Mouse (Mus musculus): ENCODE results near the gene Daam1. TPM values are rescaled to one million over a fixed set of nuclear protein-coding genes. Genes with fewer than 3 reads are reported as not detected.

The Daam1 gene
- polyA plus RNA-seq, 1 experiment from 2014 or later, result 41.2 TPM

DNA sequence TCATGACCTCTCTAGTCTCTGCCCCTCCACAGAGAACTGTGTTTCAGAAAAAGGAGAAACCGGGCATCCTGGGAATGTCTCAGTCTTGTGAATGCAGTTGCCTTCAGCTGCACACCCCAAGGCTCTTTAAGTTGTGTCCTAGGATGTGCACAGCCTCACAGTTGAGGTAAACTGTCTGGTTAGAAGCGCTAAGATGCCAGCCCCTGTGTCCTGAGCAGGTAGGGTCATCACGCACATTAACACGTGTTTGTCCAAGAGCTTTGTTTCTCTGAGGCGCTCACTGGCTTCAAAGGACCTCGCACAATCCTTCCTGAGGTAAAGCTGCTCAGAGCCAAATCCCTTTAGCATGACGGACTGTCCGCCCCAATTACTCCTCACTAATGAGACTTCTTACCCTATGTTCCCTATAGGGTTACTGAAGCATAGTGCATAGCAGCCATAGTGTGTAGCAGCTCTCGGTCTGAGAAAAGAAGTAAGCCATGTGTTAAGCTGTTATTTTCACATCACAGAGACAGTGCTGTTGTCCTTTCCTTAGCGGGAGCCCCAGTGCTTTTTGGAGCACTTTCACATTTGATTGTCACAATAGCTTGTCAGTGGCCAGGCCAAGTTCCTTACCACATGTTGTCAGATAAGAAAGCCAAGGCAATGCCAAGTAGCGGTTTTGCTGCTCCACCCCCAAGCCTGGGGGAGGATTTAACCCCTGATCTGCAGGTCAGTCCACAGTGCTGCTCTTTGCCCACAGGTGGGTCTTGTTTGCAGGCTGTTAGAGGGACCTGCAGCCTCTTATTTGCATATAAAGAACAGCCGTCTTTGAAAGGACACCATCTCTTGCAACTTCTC lies 147.9 kb downstream of the Daam1 start:
- no peak overlapping the region for H3K9ac ChIP-seq
- 62% methylated on average over 12 of the region's 12 CpGs for WGBS
- peaks cover 90% of the 10 kb centered on the region for H3K36me3 ChIP-seq (replicated peaks; ENCODE audit: control insufficient read depth, insufficient read depth)

DNA sequence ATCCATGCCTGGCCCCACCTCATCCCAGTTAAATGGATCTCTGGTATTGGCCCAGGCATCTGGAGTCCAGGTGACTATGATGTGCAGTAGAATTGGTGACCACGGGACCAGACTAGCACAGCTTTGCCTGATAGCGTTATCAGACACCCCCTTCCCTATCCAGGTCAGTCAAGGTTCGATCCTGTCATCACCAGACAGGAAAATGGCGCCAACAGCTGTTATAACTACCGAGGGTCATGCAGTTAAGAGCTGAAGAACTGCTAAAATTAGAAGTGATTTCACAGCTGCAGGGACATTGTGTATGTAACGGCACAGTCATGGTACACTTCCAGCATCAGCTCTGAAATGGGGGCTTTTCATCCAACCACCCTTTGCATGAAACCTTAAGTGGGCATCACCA lies 149.3 kb downstream of the Daam1 start:
- 89% methylated on average over 6 of the region's 6 CpGs for WGBS
- Histone ChIP-seq H3K27me3 (ENCODE audit: control insufficient read depth, insufficient read depth, low read length) (no peaks in the 10 kb centered on the region), H3K4me1 (replicated peaks; ENCODE audit: control insufficient read depth, insufficient read depth, low read length) (no peaks in the 10 kb centered on the region), H3K27ac (no peak overlapping the region), H3K4me3 (replicated peaks; ENCODE audit: low read length) (no peak overlapping the region), H3K9ac (no peak overlapping the region), H3K4me2 (replicated peaks) (no peak overlapping the region), H3K36me3 (replicated peaks; ENCODE audit: control insufficient read depth, insufficient read depth) (peaks cover 93% of the 10 kb centered on the region), H3K9me3 (ENCODE audit: control insufficient read depth, low read length) (no peaks in the 10 kb centered on the region)
- no peak for DNase-seq (ENCODE audit: low spot score)
- no peak for ATAC-seq (ENCODE audit: low FRiP score)

More for the DNA sequence above, 147.9 kb downstream of the Daam1 start:
- no peaks in the 10 kb centered on the region for H3K9me3 ChIP-seq (ENCODE audit: control insufficient read depth, low read length)
- ATAC-seq (ENCODE audit: low FRiP score), result no peak
- H3K27ac ChIP-seq, result no peak overlapping the region
- no peak overlapping the region for H3K4me2 ChIP-seq (replicated peaks)
- H3K27me3 ChIP-seq (ENCODE audit: control insufficient read depth, insufficient read depth, low read length), result no peaks in the 10 kb centered on the region
- H3K4me3 ChIP-seq (replicated peaks; ENCODE audit: low read length), result no peak overlapping the region
- no peaks in the 10 kb centered on the region for H3K4me1 ChIP-seq (replicated peaks; ENCODE audit: control insufficient read depth, insufficient read depth, low read length)
- DNase-seq (ENCODE audit: low spot score), result no peak

DNA sequence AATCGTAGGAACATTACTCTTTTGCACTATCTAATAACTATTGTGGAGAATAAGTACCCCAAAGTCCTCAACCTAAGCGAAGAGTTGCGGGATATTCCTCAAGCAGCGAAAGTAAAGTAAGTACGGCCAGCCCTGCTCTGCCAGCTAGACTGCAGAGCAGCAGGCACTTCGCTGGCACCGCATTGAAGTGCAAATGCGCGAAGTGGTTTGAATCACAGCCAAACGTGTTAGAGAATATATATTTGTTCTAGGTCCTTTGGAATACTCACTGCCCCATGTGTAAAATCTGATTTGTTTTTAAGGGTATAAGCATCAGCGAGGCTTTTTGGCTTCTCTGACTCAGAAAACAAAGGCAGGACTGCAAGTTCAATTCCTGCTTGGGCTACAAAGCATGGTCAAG lies 149.9 kb downstream of the Daam1 start:
- H3K36me3 ChIP-seq (replicated peaks; ENCODE audit: control insufficient read depth, insufficient read depth), result peaks cover 93% of the 10 kb centered on the region
- H3K27me3 ChIP-seq (ENCODE audit: control insufficient read depth, insufficient read depth, low read length), result no peaks in the 10 kb centered on the region
- DNase-seq (ENCODE audit: low spot score) (no peak), ATAC-seq (ENCODE audit: low FRiP score) (no peak)
- H3K4me2 ChIP-seq (replicated peaks), result no peak overlapping the region
- no peak overlapping the region for H3K4me3 ChIP-seq (replicated peaks; ENCODE audit: low read length)
- no peaks in the 10 kb centered on the region for H3K4me1 ChIP-seq (replicated peaks; ENCODE audit: control insufficient read depth, insufficient read depth, low read length)
- no peak overlapping the region; the same call in 1 of the 2 replicates for H3K27ac ChIP-seq
- 74% methylated on average over 11 of the region's 11 CpGs for WGBS
- no peaks in the 10 kb centered on the region for H3K9me3 ChIP-seq (ENCODE audit: control insufficient read depth, low read length)
- H3K9ac ChIP-seq, result no peak overlapping the region

DNA sequence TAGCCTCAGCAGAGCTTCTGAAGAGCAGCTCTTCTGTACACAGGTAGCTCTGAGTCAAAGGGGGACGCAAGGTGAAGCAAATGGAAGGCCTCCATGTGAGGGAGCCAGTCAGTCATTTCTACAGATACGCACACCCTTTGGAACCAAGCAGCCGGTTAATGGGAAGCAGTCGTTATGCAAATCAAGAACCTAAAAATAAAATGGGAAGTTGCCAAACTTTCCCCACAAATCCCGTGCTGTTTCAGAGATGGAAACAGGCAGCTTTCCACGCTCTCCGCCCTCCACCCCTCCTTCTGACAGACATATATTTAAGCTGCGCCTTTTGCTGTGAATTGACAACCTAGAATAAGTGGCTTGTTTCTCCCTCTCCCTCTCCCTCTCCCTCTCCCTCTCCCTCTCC lies 150.4 kb downstream of the Daam1 start:
- WGBS, result 71% methylated on average over 8 of the region's 8 CpGs
- Histone ChIP-seq H3K27ac (no peak overlapping the region; the same call in 1 of the 2 replicates), H3K36me3 (replicated peaks; ENCODE audit: control insufficient read depth, insufficient read depth) (peaks cover 94% of the 10 kb centered on the region), H3K9ac (no peak overlapping the region), H3K4me1 (replicated peaks; ENCODE audit: control insufficient read depth, insufficient read depth, low read length) (no peaks in the 10 kb centered on the region), H3K9me3 (ENCODE audit: control insufficient read depth, low read length) (no peaks in the 10 kb centered on the region), H3K4me2 (replicated peaks) (no peak overlapping the region), H3K27me3 (ENCODE audit: control insufficient read depth, insufficient read depth, low read length) (no peaks in the 10 kb centered on the region), H3K4me3 (replicated peaks; ENCODE audit: low read length) (no peak overlapping the region)
- ATAC-seq (ENCODE audit: low FRiP score), result no peak
- no peak for DNase-seq (ENCODE audit: low spot score)

DNA sequence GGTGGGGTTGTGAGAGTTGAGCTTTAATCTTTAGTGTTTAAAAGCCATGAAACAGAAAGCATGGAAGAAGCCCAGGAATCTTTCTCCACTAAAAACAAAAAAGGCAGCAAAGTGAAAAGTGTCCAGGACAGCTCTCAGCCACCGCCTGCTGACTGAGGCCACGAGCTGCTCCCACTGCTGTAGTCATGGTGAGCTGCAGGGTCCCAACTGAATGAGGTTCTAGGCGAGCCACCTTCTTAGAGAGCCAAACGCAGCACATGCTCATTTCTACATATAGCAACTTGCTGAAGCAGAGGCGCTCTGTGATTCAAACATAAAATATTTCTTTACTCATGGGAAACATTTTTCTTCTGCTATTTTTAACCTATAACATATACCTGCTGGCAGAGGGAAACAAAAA lies 150.9 kb downstream of the Daam1 start:
- no peak for DNase-seq (ENCODE audit: low spot score)
- Histone ChIP-seq H3K4me2 (replicated peaks) (no peak overlapping the region), H3K4me3 (replicated peaks; ENCODE audit: low read length) (no peak overlapping the region), H3K4me1 (replicated peaks; ENCODE audit: control insufficient read depth, insufficient read depth, low read length) (no peaks in the 10 kb centered on the region), H3K27ac (no peak overlapping the region), H3K27me3 (ENCODE audit: control insufficient read depth, insufficient read depth, low read length) (no peaks in the 10 kb centered on the region), H3K9me3 (ENCODE audit: control insufficient read depth, low read length) (no peaks in the 10 kb centered on the region), H3K9ac (no peak overlapping the region), H3K36me3 (replicated peaks; ENCODE audit: control insufficient read depth, insufficient read depth) (peaks cover 94% of the 10 kb centered on the region)
- ATAC-seq (ENCODE audit: low FRiP score), result no peak
- whole genome bisulfite sequencing, result 78% methylated on average over 5 of the region's 5 CpGs

DNA sequence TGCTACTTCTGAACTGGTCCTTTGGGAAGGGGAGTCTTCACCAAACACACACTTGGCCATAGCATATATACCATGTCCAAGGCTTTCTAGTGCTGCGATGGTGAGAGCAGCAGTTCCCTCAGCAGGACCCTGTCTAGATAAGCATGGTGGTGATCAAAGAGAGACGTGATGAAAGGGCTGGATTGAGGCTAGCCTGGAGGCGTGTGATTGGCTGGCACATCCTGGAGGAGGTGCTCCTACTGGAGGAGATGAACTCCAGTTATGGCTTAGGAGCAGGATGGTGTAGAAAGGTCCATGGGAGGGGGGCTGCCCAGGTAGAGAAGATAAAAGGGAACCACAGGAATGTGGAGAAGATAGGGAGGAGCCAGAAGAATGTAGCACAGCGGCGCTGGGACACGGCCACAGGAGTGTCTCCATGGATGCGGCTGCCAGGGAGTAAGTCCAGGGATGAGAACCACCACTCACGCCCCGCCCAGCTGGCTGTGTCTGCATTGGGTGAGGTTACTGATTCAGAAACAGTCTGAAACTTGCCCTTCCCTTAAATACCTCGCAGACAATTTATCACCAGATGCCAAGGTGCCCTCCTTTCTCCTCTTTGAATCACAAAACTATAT lies 152.3 kb downstream of the Daam1 start:
- H3K4me1 ChIP-seq (replicated peaks; ENCODE audit: control insufficient read depth, insufficient read depth, low read length), result no peaks in the 10 kb centered on the region
- no peak overlapping the region for H3K4me2 ChIP-seq (replicated peaks)
- peaks cover 90% of the 10 kb centered on the region for H3K36me3 ChIP-seq (replicated peaks; ENCODE audit: control insufficient read depth, insufficient read depth)
- DNase-seq (ENCODE audit: low spot score) (no peak), ATAC-seq (ENCODE audit: low FRiP score) (no peak)
- H3K4me3 ChIP-seq (replicated peaks; ENCODE audit: low read length), result no peak overlapping the region
- H3K27ac ChIP-seq, result no peak overlapping the region
- H3K27me3 ChIP-seq (ENCODE audit: control insufficient read depth, insufficient read depth, low read length), result no peaks in the 10 kb centered on the region
- no peak overlapping the region for H3K9ac ChIP-seq
- no peaks in the 10 kb centered on the region for H3K9me3 ChIP-seq (ENCODE audit: control insufficient read depth, low read length)
- WGBS, result 88% methylated on average over 10 of the region's 10 CpGs

DNA sequence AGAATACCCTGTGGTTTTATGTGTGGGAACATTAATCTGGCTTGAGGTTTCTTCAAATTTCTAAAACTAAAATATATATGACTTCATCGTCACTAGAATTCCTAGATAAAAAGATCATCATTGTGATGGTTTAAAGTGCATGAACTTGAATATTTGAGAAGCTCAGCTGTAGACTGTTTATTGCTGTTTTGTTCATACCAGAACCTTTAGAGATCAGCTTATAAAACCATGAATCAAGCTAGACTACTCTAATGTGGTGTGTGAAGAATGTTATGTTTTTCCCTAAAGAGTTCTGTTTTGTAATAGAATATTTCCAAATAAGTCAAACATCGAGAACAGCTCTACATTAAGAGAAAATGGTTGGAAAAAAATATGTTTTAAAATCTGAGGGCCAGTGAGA lies 156.3 kb downstream of the Daam1 start:
- Histone ChIP-seq H3K4me3 (replicated peaks; ENCODE audit: low read length) (no peak overlapping the region), H3K4me2 (replicated peaks) (no peak overlapping the region), H3K36me3 (replicated peaks; ENCODE audit: control insufficient read depth, insufficient read depth) (peaks cover 93% of the 10 kb centered on the region), H3K27me3 (ENCODE audit: control insufficient read depth, insufficient read depth, low read length) (no peaks in the 10 kb centered on the region), H3K27ac (no peak overlapping the region), H3K4me1 (replicated peaks; ENCODE audit: control insufficient read depth, insufficient read depth, low read length) (no peaks in the 10 kb centered on the region), H3K9me3 (ENCODE audit: control insufficient read depth, low read length) (no peaks in the 10 kb centered on the region), H3K9ac (no peak overlapping the region)
- ATAC-seq (ENCODE audit: low FRiP score) (no peak), DNase-seq (ENCODE audit: low spot score) (no peak)
- 93% methylated on average over 2 of the region's 2 CpGs for WGBS

DNA sequence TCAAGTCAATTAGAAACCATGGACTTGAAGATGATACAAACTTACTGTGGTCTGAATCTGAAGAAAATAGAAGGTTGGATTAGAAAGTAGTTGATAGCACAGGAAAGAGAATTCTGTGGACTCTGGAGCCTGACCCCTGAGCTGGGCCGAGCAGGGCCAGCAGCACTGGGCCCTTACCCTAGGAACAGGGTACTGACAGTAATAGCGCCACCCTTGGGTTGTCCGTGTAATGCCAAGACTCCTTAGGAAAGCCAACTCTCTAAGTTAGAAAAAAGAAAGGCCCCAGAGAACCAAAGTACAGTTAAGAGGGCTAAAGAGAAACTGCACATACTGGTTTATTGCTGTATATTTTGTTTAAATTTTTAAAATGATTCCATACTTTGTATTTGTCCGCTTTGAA lies 157.0 kb downstream of the Daam1 start:
- Histone ChIP-seq H3K4me3 (replicated peaks; ENCODE audit: low read length) (no peak overlapping the region), H3K27me3 (ENCODE audit: control insufficient read depth, insufficient read depth, low read length) (no peaks in the 10 kb centered on the region), H3K4me2 (replicated peaks) (no peak overlapping the region), H3K9me3 (ENCODE audit: control insufficient read depth, low read length) (no peaks in the 10 kb centered on the region), H3K36me3 (replicated peaks; ENCODE audit: control insufficient read depth, insufficient read depth) (peaks cover 93% of the 10 kb centered on the region), H3K4me1 (replicated peaks; ENCODE audit: control insufficient read depth, insufficient read depth, low read length) (no peaks in the 10 kb centered on the region), H3K9ac (no peak overlapping the region), H3K27ac (no peak overlapping the region)
- no peak for DNase-seq (ENCODE audit: low spot score)
- WGBS, result 86% methylated on average over 4 of the region's 4 CpGs
- no peak for ATAC-seq (ENCODE audit: low FRiP score)

DNA sequence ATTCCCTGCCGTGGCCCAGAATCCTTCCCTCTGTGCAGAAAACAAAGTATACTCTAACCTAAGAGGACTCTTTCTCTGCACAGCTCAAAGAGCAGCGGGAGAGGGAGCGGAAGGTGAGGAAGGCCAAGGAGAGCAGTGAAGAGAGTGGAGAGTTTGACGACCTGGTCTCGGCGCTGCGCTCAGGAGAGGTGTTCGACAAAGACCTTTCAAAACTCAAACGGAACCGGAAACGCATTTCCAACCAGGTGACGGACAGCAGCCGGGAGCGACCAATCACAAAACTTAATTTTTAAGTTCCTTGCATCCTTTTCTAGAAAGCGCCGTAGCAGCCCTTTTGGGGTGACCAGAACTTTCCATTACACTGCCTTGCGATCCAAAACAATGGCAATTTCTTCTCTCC lies 158.7 kb downstream of the Daam1 start:
- no peak for DNase-seq (ENCODE audit: low spot score)
- no peaks in the 10 kb centered on the region for H3K4me1 ChIP-seq (replicated peaks; ENCODE audit: control insufficient read depth, insufficient read depth, low read length)

More for the DNA sequence above, 158.7 kb downstream of the Daam1 start:
- ATAC-seq (ENCODE audit: low FRiP score), result no peak
- Histone ChIP-seq H3K4me3 (replicated peaks; ENCODE audit: low read length) (no peak overlapping the region), H3K36me3 (replicated peaks; ENCODE audit: control insufficient read depth, insufficient read depth) (peaks cover 91% of the 10 kb centered on the region), H3K9ac (no peak overlapping the region), H3K4me2 (replicated peaks) (no peak overlapping the region), H3K27me3 (ENCODE audit: control insufficient read depth, insufficient read depth, low read length) (no peaks in the 10 kb centered on the region), H3K9me3 (ENCODE audit: control insufficient read depth, low read length) (no peaks in the 10 kb centered on the region), H3K27ac (no peak overlapping the region)
- WGBS, result 95% methylated on average over 17 of the region's 17 CpGs

All from hindbrain, embryonic 14.5 days (tissue).